Mouse (Mus musculus) lung, postnatal 25 days (tissue): Measurements from ENCODE around the gene Atp8b4.

Source experiments
- DNase-seq: peaks from one replicate; pipeline ENCODE4 v3.0.0; 2022; ENCODE audit warnings: low spot score

Atp8b4 gene

DNA sequence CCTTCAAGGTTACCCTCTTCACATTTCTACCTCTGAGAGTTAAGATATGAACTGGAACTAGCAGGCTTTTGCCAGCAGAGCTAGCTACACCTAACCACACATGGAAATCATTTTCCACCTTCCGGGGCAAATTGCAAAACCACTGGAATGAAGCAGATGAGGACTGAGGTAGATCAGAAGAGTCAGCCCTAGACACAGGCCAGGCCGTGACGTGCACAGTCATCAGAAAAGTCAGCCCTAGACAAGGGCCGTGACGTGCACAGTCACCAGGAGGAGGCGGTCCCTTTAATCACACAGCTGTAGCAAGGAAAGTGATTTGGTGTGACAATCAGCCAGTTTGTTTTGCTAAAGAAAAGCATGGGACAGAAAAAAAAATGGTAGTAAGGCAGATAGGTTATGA lies 216.4 kb downstream of the Atp8b4 start:
- DNase-seq: no peak

DNA sequence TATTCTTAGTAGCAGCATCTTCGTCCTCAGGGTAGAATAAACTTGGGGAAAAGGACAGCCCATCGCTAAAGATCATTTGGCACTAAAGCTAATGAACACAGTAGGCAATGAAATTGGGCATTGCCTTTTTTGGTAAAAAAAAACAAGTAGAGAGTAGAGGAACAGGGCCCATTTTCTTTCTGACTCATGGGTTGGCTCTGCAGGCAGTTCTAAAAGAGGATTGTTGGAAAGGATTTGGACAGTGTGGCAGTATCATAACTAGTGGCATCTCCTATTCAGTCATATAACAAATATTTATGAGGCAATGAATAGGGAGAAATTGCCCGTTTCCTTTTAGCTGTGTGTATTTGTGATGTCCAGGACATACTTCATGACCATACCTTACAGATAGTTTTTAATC lies 217.4 kb downstream of the Atp8b4 start:
- DNase-seq: no peak

DNA sequence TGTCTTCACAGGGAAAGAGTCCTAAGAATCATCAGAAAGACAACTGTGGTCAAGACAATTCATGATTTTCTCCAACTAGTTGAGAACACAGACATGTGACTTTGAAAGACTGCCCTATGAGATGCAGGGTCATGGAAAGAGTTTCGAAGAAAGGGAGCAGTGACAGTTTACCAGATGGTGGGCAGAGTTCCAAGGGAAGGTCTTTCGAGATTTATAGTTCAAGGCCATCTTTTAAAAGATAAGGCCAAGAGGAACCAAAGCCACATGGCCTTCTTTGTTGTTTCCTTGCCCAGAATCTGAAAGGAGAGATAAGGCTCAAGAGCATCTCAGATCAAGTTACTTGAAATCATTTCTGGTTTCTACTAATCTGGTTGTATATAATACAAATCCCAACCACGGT lies 225.0 kb downstream of the Atp8b4 start:
- DNase-seq: no peak

DNA sequence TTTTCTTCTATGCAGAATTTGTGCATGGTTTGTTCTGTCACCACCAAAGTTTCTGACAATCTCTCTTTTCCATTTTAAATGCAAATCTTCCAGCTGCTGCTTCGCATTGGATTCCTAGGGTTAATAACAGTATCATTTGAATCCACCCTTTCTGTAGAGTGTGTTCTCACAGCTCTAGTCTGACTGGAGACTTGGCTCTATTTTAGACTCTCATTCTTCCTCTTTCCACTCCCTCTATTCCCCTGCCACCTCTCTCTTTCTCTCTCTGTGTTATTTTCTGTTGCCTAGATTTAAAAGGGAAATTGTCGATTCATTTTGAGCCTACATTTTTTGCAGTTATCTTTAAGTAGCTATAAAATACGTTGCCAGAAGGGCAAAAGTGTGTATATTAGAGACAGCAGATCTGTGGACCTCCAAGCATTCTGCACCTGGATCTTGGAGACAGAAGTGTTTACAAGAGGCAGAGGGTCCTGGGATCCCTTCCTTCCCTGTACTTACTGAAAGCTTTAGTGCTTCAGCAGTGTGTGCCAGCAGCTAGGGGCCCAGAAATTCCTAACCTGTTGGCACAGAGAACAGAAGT lies 225.6 kb downstream of the Atp8b4 start:
- DNase-seq: no peak

DNA sequence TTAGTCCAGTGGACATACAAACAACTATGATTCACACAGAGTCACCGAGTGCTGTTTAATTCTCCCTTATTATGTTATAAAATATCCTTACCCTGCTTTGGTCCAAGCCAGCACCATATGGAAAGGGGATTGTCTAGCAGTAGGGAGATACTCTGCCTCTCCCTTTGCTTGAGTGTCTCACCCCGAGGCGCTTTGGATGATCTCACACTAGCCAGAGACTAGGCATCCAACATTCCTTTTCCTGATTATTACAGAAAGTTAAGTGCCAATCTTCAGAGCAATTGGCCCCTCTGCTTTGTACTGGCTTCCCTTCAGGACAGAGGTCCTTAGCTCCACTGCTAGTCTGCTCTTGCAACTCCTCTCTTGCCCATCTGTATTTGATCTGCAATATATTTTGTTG lies 226.2 kb downstream of the Atp8b4 start:
- DNase-seq: no peak
